Mouse (Mus musculus) liver, embryonic 14.5 days (tissue): ENCODE data around the gene Apobec3.

Experiments
- CTCF ChIP-seq: IDR thresholded peaks from 2 replicates; pipeline ENCODE4 v1.5.1; 2016; ENCODE audit warnings: antibody characterized with exemption, low read depth, control low read depth
- EP300 ChIP-seq: IDR thresholded peaks from 2 replicates; pipeline ENCODE4 v1.6.1; 2016; ENCODE audit warnings: antibody characterized with exemption, low read depth

- TF ChIP-seq CTCF (no peak), EP300 (no peak)
Observed at GRCm38 (mm10) chr15:79936374-79936751, 44.9 kb downstream of the Apobec3 start.
